Mouse (Mus musculus): Measurements from ENCODE around the gene Tbc1d10c. TPM values are rescaled to one million over a fixed set of nuclear protein-coding genes. Genes with fewer than 3 reads are reported as not detected.
"Not testable (repeated sequence)": the region's sequence is repeated elsewhere in the genome, so short reads cannot be mapped to it uniquely, and the experiment has no call there.

Gene Tbc1d10c
- total RNA-seq, 2 experiments from 2014 or later: 3.2 to 3.8 TPM

DNA sequence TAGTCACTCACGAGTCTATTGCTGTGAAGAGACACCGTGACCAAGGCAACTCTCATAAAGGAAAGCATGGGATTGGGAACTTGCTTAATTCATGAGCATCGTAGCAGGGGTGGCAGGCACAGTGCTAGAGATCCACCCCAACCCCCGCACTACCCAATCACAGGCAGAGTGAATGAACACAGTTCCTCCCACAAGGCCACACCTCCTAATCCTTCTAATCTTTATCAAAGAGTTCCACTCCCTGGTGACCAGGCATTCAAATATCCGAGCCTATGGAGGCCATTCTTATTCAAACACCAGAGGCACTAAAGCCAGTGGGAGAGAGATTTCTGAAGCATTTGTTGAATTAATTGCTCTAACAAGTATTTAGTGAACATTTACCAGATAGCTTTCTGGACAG is 45.1 kb downstream of the Tbc1d10c start:
- no peak for DNase-seq

DNA sequence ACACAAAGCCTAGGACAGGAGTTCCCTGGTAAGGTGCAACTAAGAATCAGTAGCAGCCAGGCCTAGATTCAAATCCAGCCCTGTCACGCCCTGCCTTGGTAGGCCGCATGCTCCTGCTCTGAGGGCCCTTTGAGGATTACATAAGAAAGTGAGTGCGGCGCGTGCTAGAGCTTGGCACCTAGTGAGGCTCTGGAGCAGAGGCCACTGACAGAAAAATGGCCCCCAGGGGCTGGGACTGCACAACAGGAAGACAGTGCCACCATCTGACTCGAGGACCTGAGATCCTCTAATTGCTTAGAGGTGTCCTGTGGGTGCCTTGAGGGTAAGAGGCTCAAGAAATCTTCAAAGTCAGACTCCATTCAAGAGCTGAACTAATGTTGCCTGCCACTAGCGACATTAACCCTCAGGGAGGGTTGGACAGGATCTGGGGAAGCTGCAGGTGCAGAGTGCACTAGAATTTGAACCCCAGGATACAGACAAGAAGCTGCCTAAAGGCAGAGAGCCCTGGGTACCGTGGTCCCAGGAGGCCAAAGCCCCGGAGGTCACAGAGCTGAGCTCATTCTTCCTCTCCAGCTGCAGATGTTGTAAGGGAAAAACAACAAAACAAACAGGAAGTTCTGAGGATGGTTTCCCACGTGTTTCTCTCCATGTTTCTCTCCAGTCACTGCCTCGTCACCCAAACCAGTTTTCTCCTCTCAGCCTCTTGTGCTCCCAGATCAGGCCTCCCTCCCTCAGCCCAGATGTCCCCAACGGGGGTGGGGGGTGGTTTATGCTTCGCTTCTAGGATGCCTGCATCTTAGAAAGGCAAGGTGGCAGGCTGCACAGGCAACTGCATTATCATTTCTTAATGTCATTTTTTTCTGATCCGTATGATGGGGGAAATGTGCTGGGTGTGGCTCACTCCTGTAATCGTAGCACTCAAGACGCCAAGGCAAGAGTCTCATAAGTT is 46.3 kb downstream of the Tbc1d10c start:
- DNase-seq: no peak

DNA sequence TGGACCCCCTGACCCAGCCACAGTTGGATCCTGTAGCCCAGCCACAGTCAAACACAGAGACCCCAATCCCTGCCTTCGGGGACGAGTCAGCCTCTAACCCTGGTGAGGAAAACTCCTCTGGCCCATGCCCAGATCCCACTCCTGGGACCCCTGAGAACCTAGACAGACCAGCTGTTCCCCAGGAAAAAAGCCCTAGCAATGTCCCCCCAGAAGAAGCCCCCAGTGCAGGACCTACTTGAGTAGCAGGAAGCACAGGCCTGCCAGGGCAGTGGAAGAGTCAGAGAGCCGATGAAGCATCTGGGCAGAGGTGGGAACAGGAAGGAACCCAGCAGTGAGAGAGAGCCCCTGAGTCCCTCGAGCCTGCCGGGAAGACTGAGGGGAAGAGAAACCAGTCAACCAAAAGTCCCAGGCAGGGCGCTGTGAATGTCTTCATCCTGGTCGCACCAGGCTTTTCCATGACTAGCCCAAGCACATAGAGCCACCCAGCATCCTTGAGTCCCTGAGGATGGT is 47.3 kb downstream of the Tbc1d10c start, which contains the start of gene Cabp4:
Gene Cabp4, minus strand, starts transcription at position 275 of the 510 bp plus-strand sequence.
- DNase-seq: no peak

DNA sequence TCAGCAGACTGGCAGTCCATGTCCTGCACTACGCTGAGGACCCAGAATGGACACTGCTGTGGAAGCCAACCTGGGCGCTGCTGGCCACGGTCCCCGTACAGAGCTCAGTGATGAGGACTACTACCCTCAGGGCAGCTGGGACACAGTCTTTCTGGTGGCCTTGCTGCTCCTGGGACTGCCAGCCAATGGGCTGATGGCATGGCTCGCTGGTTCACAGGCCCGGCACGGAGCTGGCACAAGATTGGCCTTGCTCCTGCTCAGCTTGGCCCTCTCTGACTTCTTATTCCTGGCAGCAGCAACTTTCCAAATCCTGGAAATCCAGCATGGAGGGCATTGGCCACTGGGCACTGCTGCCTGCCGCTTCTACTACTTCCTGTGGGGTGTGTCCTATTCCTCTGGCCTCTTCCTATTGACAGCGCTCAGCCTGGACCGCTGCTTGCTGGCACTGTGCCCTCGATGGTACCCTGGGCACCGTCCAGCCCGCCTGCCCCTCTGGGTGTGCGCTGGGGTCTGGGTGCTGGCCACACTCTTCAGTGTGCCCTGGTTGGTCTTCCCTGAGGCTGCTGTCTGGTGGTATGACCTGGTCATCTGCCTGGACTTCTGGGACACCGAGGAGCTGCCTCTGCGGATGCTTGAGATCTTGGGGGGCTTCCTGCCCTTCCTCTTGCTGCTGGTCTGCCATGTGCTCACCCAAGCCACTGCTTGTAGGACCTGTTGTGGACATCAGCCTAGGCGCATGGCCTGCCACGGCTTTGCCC is 48.5 kb downstream of the Tbc1d10c start:
- no peak for DNase-seq

DNA sequence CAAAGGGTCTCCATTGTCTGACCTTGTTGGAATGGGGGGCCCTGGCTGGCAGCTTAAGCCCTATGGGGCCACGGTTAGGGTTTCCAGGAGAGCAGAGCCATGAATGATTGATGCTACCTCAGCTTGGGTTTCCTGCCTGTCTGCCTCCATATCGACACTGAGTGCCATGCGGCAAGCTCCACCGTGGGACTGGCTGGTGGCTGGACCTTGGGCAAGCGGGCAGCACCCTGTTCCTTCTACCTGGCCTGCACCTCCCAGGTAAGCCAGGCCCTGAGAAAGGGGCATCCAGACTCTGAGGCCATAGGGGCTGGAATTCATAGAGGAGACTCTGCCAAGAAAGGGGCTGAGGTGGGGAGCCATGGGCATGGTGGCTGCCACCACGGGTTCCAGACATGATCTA is 50.9 kb downstream of the Tbc1d10c start:
- no peak for DNase-seq

DNA sequence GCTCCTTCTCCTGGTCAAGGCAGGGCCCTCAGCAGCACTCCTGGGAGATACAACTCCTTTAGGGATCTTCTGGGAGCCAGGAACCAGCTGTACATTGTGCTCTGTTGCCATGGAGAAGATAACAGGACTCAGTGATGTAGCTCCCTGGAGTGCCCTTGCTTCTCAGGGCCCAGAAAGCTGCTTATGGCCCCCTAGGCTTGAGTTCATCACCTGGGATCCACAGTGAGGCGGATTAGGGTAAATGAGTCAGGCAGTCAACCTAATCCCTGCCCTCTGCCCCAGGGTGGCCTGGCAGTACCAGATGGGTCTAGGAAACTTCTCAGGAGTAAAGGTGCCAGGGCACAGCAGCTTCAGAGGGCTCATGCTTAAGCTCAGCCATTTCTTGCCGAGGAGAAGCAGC is 51.6 kb downstream of the Tbc1d10c start, which contains the start of gene Gpr152:
Gene Gpr152, plus strand, starts transcription at position 342 of the 400 bp plus-strand sequence.
- no peak for DNase-seq

DNA sequence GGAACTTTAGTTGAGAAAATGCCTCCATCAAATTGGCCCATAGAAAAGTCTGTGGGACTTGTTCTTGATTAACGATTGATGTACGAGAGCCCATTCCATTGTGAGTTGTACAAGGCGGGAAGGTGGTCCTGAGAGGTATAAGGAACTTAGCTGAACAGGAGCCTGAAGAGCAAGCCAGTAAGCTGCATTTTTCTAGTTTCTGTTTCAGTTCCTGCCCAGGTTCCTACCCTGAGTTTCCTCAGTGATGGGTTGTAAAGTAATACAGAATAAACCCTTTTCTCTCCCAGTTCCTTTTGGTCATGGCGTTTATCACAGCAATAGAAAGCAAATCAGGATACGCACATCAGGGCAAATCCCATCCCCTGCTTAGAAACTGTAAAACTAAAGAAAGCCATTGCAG is 53.2 kb downstream of the Tbc1d10c start:
- no peak for DNase-seq

DNA sequence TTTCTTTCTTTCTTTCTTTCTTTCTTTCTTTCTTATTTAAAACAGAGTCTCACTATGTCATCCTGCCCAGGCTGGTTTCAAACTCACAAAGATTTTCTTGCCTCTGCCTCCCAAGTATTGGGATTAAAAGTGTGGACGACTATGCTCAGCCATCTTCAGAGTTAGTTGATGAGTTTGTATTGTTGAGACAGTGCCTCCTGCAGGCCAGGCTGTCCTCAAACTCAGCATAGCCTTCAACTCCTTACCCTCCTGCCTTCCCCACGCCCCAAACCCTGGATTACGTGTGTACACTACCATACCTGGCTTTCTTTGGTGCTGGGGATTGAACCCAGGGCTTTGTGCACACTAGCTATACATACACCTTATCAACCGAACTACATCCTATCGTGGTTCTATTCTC is 54.6 kb downstream of the Tbc1d10c start:
- no peak for DNase-seq

DNA sequence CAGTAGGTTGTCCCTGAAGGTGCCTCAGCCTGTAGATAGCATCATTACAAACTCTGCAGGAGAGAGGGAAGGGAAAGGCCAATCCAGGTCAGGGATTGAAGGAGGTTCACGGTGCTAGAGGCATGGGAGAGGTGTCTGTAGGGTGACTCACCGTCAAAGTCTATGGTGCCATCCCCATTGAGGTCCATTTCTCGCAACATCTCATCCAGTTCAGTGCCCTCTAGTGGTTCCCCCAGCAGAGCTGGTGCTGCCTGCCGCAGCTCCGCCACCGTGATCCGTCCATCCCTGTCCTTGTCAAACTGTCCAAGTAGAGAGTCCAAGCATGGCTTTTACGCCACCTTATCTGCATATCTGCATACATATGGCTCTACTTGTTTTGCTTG is 55.1 kb downstream of the Tbc1d10c start:
- not testable (repeated sequence) for DNase-seq

DNA sequence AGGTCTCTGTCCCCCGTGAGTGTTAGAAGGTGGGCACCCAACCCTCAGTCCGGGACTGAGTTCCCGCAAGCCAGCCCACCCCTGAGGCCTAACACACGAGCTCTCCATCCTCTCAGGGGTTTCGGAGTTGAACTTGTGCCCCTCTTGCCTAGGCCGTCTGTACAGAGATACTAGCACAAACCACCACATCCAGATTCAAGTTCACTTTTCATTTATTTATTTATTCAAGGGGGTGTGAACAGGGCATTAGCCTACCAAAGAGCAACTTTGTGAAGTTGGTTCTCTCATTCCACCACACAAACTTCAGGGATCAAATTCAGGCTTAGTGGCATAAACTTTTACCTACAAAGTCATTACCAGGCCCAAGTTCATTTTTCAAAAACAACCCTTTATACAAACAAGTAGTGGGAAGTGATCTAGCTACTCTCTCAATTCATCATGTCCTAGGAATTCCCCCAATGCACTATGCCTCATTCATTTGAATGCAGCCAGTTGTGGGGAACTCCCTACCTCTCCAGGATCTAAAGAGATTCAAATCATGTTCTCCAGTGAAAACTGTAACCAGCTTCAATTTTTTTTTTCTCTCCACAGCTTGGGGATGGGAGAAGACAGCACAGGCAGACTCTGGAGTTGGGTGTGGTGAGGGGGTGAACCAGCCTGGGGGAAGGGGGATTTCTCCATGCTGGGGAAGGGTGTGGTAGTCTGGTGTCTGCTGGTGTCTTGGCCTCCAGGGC is 55.7 kb downstream of the Tbc1d10c start:
- not testable (repeated sequence) for DNase-seq

DNA sequence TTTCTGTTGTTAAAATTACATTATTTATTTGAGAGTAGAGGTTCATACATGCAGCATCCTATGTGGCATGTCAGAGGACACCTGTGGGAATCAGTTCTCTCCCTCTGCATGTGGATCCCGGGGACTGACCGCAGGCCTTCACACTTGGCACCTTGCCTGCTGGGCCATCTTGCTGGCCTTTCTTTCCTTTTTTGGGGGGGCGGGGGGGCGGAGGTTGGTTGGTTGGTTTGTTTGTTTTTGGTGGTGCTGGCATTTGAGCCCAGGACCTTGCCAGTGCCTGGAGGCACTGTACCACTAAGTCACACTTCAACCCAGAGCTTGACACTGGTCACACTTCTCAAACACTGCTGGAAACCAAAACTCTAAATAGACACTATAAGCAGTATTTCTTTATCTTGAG is 56.7 kb downstream of the Tbc1d10c start:
- DNase-seq: no peak

Small RNAs within 50 kb of the gene (microRNA-seq; reads per million reads assigned to microRNA genes)
- gene Gm26115: 0 reads per million in 2 experiments

Other genes with a start within 250 kb of the Tbc1d10c start
- gene Aldh3b3, start 232.6 kb downstream of the Tbc1d10c start, total RNA-seq (2021): not detected
- 1 to 10 TPM in 1 of 2 experiments, under 1 TPM in 1; 0.63 to 1.0 TPM for gene Aldh3b2, start 219.0 kb downstream of the Tbc1d10c start, total RNA-seq (2021)
- gene Acy3, start 204.7 kb downstream of the Tbc1d10c start, total RNA-seq (2021): 1 to 10 TPM; 4.8 to 5.3 TPM
- not detected for gene Tbx10, start 198.5 kb downstream of the Tbc1d10c start, total RNA-seq (2021)
- 10 to 100 TPM; 18.3 to 20.2 TPM for gene Nudt8, start 190.7 kb downstream of the Tbc1d10c start, total RNA-seq (2021)
- under 1 TPM; 0.23 to 0.47 TPM for gene Gm49405, start 190.7 kb downstream of the Tbc1d10c start, total RNA-seq (2021)
- 1 to 10 TPM in 1 of 2 experiments, under 1 TPM in 1; 0.66 to 1.2 TPM for gene Doc2g, start 188.0 kb downstream of the Tbc1d10c start, total RNA-seq (2021)
- gene Ndufv1, start 178.5 kb downstream of the Tbc1d10c start, total RNA-seq (2021): 100 to 1,000 TPM; 297 to 355 TPM
- gene Gstp1, start 153.3 kb downstream of the Tbc1d10c start, total RNA-seq (2021): 100 to 1,000 TPM; 220 to 231 TPM
- 10 to 100 TPM; 61.6 to 63.6 TPM for gene Gstp2, start 145.3 kb downstream of the Tbc1d10c start, total RNA-seq (2021)
- gene Gstp3, start 131.7 kb downstream of the Tbc1d10c start, total RNA-seq (2021): under 1 TPM in 1 of 2 experiments, not detected in 1; 0.79 TPM
- not detected for gene Cabp2, start 109.7 kb downstream of the Tbc1d10c start, total RNA-seq (2021)
- gene Cdk2ap2, start 94.1 kb downstream of the Tbc1d10c start, total RNA-seq (2021): 10 to 100 TPM; 18.1 to 18.2 TPM
- gene Pitpnm1, start 91.3 kb downstream of the Tbc1d10c start, total RNA-seq (2021): 1 to 10 TPM; 4.2 to 5.5 TPM
- gene Aip, start 65.4 kb downstream of the Tbc1d10c start, total RNA-seq (2021): 10 to 100 TPM; 46.5 to 47.1 TPM
- gene Gpr152, start 51.5 kb downstream of the Tbc1d10c start, total RNA-seq (2021): not detected
- not detected for gene Cabp4, start 47.3 kb downstream of the Tbc1d10c start, total RNA-seq (2021)
- gene Coro1b, start 42.7 kb downstream of the Tbc1d10c start, total RNA-seq (2021): 10 to 100 TPM; 41.1 to 48.6 TPM
- 1 to 10 TPM in 1 of 2 experiments, under 1 TPM in 1; 0.49 to 2.0 TPM for gene Ptprcap, start 37.7 kb downstream of the Tbc1d10c start, total RNA-seq (2021)
- gene Rps6kb2, start 27.9 kb downstream of the Tbc1d10c start, total RNA-seq (2021): 10 to 100 TPM; 25.3 to 30.9 TPM
- 10 to 100 TPM; 33.1 to 47.1 TPM for gene Carns1, start 15.8 kb downstream of the Tbc1d10c start, total RNA-seq (2021)
- gene Ppp1ca, start 781 bp upstream of the Tbc1d10c start, total RNA-seq (2021): 100 to 1,000 TPM; 339 to 348 TPM
- gene Rad9a, start 10.4 kb upstream of the Tbc1d10c start, total RNA-seq (2021): 1 to 10 TPM; 4.1 to 6.0 TPM
- gene Clcf1, start 23.0 kb upstream of the Tbc1d10c start, total RNA-seq (2021): 1 to 10 TPM in 1 of 2 experiments, under 1 TPM in 1; 0.47 to 2.2 TPM
- not detected for gene AC109138.7, start 23.1 kb upstream of the Tbc1d10c start, total RNA-seq (2021)
- 10 to 100 TPM; 26.1 to 31.9 TPM for gene Pold4, start 40.6 kb upstream of the Tbc1d10c start, total RNA-seq (2021)
- gene Ssh3, start 77.9 kb upstream of the Tbc1d10c start, total RNA-seq (2021): 1 to 10 TPM; 4.9 to 6.3 TPM
- 1 to 10 TPM; 1.2 to 1.3 TPM for gene Ankrd13d, start 91.9 kb upstream of the Tbc1d10c start, total RNA-seq (2021)
- gene Grk2, start 114.9 kb upstream of the Tbc1d10c start, total RNA-seq (2021): 10 to 100 TPM; 28.1 to 41.2 TPM
- gene Kdm2a, start 207.0 kb upstream of the Tbc1d10c start, total RNA-seq (2021): 10 to 100 TPM; 37.8 to 51.9 TPM
- 1 to 10 TPM; 1.4 to 3.5 TPM for gene Rhod, start 248.1 kb upstream of the Tbc1d10c start, total RNA-seq (2021)

All from gastrocnemius, postnatal 10 days (tissue).